Mouse (Mus musculus): ENCODE measurements around the gene Afdn. TPM values are rescaled to one million over a fixed set of nuclear protein-coding genes. Genes with fewer than 3 reads are reported as not detected.

The Afdn gene
- 121 and 133 TPM in 2 replicates for total RNA-seq (2021)
- long read RNA-seq, experiment 1, partial matches to known transcripts, result 4 of 22 reads
- long read RNA-seq, experiment 1, other reads (novel, unspliced or antisense), result 18 of 22 reads
- long read RNA-seq, experiment 2, partial matches to known transcripts, result 5 of 15 reads
- long read RNA-seq, experiment 2, other reads (novel, unspliced or antisense), result 10 of 15 reads

DNA sequence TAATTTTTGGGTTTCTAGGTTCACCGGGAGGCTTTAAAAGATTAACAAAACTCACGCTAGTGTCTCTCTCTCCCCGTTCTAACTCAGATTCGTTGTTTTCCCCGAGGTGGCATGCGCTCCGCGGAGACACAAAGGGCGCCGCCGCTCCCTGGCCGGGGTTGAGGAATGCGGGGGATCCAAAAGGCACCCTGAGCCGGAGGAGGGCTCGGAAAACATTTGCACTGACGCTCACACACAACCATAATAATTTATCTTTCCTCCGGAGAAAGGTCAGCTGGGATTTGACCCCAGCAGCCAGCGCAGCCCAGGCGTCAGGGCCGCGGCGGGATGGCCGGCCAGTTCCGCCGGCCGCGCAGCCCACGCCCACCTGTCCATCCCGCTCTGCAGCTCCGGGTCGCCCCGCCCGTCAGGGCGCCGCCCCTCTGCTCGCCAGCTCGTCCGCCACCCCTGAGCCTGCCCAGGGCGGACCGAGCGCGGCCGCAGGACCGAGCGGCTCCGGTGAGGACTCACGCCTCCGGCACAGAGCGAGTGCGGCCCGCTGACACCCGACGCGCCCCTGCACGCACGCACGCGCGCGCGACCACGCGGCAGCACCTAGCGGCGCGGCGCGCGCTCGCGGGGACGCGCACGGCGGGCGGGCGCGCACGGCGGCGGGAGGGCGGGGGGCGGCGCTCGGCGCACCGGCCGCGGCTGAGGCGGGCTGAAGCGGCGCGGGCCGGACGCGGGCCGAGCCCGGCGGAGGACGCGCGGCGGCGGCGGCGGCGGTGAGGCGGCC lies at the start of gene Afdn:
Gene Afdn, plus strand, starts transcription at position 687 of the 775 bp plus-strand sequence.
- peak; percentile 90 for DNase-seq

DNA sequence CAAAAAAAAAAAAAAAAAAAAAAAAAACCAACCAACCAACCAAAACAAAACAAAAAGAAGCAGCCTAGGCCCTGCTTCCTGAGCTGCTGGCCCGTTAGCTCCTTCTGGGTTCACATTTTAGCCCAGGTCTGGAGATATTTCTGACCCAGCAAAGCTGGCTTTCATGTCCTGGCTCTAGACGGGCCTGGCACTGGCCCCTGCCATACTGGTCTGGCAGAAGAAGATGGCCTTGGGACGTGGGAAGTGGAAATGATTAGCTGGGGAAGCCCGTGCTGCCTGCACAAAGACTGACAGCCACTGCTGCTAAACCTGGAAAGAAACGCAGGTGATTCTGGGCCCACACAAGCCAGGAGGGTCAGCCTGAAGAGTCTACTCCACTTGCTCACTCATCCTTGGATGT lies 49.2 kb upstream of the Afdn start:
- peak; percentile 56 for DNase-seq

DNA sequence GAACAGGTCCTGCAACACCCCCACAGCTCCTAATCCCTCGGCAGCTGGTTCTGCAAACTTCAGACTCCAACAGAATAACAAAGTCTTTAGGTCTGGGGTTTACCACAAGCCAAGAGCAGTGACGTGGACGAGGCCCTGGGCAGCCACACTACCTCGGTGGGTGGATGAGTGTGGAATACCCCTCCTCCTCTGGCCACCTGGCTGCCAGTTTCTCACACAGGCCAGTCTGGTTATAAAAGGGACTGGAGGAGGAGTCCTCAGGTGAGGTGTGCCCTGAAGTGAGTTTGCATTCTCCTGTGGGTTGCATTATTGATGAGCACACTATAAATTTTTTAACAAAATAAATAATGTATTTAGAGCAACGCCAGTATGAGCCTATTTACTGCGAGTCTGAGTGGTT lies 48.2 kb upstream of the Afdn start:
- DNase-seq, result no peak

DNA sequence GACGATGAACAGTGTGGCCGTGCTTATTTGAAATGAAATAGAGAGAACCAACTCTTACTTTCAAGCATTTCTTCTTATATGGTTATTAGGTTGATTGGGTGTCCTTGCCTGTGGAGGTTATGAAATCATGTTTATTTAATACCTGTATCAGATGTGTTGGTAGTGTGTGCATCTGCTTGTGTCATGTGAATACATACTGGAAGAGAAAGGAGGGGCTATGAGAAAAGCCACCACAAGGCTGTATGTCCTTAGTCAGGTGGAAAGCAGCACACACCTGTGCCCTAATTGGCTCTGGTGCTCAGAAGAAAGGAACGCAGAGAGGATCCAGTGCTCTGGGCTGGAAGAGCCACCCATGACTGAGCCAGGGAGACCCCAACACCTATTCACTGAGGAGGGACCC lies 47.8 kb upstream of the Afdn start:
- DNase-seq, result no peak

DNA sequence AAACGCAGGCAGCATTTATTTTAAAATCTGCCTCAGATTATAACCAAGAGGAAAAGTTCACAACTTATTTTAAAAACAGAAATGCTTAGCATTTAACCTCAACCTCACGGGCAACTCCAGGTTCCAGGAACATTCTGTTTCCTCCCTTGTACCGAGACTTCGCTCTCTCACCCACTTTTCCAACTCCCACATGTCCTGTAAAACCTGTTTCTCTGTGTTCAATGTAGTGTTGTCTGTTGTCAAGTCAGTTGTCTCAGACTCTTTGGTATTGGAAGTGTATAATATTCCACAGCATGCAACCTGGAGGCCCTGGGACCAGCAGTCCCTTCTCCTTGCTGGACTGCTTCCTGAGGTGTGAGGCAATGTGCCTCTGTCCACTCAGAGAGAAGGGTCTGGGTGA lies 46.2 kb upstream of the Afdn start:
- DNase-seq, result no peak

DNA sequence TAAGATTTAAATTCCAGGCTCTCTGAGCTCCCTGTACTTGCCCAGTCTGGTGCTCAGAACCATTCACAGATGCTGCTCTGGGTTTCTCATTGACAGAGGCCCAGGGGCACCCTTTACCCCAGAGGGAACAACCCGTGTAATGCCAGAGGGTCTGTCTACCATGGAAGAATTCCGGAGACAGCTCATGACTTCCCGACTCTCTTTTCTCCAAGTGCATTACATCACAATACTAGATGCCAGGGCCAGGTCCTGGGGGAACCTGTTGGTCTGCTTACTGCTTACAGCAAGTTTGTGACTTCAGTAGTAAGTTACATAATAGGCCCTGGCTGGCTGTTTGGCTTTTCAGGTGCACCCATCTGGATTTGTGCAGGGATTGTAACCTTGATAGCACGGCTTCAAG lies 45.7 kb upstream of the Afdn start:
- DNase-seq, result peak; percentile 49

DNA sequence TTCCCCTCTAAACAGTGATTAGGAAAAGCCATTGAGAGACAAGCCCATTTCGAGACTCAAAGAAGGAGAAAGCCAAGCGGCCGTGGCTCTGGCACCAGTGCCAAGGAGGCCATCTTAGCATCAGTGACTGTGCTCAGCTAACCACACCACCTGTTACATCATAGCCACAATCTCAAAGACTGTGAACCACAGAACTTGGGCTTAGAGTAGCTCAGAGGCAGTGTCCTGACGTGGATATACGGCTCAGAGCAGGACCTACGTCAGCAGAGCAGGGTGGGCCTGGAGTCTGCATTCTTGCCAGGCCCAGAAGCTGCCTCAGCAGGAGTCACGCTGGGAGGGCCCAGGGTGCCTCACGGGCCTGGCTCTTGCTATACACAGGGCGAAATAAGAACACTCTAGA lies 44.8 kb upstream of the Afdn start:
- DNase-seq, result no peak

DNA sequence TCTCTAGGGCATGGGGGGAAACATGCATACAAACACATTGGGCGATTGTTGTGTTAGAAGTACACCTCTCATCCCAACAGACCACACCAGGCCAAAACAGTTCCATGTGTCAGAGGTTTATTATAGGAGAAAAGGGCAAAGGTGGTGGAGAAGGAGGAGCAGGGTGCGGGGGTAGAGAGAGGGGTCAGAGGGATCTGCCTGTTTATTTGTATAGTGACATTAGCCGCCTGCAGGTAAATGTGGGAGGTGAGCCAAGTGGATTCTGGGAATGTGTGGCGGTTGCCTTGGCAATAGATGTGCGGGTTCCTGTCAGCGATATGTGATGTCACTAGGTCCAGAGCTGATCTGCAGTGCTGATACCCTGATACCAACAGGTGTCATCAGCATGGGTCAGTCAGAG lies 44.0 kb upstream of the Afdn start:
- DNase-seq, result no peak

DNA sequence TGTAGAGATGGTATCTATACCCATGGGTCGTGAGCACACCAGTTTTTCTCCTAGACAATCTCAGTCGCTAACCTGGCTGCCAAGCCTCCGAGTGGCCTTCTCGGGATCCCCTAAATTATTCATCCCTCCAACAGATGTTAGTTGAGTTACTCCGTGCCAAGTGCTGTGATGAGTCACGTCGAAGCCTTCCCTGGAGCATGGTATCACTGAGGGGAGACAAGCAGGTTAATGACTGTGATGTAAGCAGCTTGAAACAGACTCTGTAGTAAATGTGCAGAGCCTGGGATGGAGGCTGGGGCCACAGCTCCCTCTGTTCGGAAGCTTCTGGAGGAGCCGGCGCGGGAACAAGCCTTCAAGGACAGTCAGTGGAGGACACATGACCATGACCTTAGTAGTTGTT lies 42.9 kb upstream of the Afdn start:
- peak; percentile 78 for DNase-seq

DNA sequence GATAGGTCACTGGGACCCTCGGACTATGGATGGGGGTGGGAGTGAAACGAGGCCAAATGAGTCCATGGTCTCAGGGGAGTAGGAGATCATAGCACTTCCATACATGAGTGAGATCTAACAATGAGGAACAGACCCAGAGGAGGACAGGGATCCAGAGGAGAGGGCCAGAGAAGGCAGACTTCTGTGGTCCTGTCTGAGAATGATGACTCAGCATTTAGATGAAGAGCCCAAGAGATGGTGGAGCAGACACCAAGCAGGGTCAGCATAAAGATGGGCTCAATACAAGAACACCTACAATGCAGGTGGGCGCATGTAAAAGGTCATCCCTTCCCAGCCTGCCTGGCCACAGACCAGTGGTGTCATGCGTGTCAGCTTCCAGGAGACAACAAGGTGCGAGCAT lies 40.2 kb upstream of the Afdn start:
- DNase-seq, result no peak

DNA sequence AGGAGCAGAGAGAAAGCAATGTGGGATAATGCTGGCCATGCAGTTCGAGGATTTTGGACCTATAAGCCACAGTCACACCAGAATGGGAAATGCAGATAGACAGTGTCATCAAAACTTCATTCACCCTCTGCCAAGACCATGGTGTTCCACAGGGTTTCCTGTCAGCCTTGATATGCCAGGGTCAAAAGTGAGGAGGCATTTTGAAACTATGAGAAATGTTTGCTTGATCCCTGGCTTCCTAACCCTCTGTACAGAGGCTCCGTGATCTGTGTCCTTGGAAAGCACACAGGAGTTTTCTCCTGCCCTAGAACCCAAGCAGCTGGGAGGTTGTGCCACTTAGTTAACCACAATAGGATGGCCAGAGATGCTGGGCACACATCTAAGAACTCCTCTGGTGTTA lies 39.0 kb upstream of the Afdn start:
- peak; percentile 54 for DNase-seq

DNA sequence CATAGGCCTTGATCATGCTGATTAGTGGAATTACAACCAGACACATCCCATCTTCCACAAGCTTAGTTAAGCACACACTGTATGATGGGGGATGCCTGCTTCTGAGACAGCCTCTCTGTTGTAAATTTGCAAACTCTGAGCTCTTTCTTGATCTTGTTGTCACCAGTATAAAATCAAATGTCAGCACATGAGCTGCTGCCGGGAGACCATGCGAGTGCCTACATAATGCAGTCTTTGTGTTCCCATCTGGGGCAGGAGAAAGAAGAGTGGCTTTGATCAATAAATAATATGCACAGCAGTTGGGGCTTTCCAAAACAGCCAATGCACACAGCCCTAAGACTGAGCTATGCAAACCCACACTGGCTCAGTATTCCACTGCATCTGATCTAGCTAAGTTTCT lies 37.9 kb upstream of the Afdn start:
- no peak for DNase-seq

DNA sequence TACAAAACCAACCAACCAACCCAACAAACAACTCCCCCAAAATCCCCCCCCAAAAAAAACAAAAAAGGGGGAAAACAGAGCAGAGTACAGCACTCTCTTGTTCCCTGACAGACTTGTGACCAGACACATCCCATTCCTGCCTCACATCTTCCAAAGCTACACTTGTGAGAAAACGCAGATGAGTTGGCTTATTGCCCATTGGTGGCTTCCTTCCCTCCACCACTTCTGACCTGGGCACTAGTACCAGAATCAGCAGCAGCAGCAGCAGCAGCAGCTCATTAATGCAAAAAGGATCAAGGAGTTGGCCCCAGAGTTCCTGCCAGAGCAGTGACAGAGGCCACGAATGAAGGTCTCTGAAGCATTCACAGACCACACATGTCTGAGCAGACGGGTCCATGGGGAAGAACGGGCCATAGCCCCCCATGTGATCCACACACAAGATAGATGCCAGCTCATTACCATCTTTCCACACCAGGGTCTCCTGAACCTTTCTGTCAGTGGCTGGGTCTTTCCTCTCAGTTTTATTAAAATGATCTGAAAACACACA lies 35.3 kb upstream of the Afdn start:
- no peak for DNase-seq

DNA sequence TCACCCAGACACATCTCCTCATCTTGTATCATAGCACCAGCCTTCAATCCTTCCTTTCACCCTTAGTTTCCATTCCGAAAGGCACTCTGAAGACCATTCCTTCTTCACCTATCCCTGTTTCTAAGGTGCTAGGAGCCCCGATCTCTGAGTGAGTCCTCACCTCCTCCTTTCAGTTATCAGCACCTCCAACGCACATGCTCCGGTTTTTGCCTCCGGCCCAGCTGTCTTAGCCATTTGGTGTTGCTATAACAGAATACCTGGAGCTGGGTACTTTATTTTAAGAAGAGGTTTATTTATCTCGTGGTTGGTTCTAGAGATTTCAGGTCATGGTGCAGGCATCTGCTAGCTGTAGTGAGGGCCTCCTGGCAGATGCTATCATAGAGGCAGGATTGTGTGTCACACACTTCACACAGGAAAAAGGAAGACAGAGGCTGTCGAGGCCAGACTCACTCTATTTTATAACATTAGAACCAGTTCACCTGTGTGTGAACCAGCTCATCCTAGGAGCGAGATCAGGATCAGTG lies 33.4 kb upstream of the Afdn start:
- DNase-seq, result no peak

DNA sequence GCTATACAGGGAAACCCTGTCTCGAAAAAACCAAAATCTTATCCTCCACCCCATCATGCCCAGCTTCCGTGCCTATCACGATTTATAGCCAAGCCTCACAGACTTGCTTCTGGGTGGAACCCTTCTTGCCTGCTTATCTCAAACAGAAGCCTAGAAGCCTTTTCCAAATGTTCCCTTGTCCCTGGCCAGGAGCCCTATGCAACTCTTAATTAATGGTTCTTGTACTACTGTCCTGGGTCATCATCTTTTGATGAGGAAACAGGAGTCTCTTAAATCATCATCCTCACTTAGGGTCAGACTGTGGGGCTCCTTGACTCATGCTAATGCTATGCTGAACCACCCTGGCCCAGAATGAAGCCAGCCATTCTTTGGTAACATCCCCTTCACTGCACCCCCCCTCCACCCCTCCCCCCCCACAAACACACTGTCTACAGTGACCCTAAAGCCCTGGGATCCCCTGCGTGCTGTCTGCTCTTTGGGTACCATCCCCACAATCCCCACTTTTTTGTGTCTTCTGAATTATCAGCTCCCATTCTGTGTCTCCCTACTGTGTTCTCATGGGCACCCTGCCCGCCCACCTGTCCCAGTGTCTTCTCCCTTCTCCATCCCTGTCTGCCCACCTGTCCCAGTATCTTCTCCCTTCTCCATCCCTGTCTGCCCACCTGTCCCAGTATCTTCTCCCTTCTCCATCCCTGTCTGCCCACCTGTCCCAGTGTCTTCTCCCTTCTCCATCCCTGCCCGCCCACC lies 29.2 kb upstream of the Afdn start:
- no peak for DNase-seq

DNA sequence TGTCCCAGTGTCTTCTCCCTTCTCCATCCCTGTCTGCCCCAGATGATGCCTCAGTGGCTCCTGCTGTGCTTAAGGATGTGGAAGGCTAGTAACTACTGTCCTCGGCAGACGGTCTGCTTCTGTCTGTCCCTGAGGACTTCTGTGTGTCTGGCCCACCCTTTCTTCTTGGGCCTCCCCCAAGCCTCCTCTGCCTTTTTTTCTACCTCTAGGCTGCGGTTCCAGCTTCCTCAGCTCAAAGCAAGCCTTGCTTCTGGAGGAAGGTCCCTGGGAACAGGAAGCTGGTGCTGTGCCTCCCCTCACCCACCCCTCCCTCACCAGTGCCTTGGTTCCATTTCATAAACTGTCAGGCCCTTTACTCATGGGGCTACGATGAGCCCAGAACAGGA lies 28.6 kb upstream of the Afdn start:
- DNase-seq, result no peak

DNA sequence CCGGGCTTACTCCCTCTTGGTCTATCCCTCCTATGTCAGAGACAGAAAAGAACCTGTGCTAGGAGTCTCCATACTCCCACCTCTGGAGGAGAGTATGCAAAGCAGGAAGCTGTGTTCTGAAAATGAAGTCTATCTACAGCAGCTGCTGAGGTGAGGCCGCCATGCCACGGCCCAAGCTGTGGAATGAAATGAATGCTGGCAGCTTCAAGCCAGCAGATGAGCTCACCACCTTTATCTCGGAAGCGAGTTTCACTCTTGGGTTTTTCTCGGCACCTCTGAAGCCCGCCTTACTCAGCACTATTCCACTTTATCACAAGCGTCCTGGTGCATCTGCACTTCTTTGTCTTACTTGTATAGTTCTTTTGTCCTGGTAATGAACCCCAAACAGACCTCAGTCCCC lies 27.7 kb upstream of the Afdn start:
- DNase-seq, result peak; percentile 6

DNA sequence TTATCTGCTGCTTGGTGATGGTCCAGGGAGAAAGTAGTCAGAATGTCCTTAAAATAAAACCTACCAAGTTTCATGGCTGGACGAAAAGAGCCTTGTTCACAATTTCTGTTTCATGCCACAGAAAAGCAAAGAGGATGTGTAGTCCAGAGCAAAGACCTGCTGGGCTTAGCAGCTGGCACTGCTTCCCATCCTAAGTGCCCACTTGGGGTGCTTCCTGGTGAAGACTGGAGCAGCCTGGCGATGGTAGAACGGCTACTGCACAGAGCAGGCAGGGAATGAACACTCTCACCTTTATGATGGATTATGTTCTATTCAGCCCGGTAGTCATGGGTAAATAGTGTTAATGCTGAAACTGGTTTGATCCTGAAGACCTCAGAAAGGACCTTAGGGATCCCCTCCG lies 26.4 kb upstream of the Afdn start:
- DNase-seq, result no peak

DNA sequence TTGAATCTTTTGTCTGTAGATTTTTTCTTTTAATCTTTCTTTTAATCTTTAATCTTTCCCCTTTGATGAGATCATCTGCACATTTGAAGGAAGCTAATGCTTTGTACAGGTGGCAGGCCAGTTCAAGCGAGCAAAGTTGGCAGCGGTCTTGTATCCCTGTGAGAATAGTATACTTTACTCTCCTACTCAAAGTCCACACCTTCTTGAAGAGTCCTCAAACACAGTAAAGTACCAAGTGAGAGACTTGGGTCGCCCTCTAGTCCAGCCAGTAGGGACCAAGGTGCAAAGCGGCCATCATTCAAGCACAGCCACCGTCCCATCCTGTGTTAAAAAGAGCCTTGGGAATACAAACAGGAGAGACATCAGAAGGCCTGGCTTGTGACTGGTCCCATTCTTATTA lies 25.3 kb upstream of the Afdn start:
- DNase-seq, result no peak

DNA sequence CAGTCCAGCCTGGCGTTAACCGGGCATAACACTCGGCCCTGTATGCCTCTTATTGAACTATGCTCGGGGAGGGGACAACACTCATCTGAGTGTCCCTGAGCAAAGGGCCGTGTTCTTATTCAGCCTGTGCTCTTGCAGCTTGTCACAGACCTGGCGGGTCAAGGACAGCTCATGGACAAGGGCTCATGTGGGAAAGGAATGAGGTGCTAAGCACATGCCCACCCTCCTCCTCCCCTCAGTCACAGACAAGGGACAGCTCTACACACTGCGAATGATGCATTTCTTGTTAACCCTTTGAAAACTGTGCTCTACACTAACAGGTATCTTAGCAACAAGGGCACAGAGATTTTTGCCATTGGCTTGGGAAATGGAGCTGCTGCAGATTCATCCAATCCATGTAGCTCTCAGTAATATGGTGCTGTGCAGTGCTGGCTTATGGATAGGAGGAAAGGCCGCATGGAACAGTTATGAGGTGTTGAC lies 24.5 kb upstream of the Afdn start:
- no peak for DNase-seq

DNA sequence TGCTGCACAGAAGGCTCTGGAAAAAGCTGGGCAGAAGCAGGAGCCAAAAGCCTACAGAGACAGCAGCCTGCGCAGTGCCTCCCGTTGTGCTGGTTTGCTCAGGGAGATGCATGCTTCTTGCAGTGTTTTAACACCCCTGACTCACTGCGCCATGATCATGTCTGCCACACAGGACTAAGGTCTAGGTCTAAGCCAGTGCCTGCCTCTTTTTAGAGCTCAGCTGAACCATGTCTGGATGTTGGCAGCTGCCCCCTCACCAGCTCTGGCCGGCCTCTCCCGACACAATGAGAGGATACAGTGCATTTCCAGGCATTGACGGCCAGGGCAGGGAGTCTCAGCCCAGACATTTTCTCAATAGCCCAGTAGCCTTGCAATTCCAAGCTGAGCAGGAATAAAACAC lies 23.0 kb upstream of the Afdn start:
- no peak for DNase-seq

DNA sequence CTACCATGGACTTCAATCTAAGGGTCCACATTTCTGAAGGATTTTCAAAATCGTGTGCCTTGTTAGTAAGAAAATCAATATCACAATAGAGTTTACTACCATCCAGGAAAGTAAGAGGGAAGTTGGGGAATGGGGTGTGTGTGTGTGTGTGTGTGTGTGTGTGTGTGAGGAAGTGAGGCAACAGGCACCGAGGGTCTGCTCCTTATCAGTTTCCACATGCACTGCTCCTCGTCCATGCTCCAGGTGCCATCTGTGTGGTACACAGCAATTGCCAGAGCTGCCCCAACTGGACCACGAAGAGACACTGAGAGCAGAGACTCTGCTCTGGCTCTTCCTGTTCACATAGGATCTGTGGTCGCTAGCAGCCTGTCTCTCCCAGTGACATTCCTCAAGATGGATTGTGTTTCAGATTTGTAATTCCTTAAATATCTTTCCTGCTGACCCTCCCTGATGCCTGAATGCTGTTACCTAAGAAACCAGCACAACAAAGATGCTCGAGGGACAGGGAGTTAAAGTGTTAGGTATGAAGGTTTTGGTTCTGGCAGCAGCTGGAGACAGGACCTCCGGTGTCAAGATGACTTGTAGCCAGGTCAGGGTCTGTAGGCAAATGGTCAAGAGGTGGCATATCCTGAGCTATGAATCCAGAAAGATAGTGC lies 22.1 kb upstream of the Afdn start:
- DNase-seq, result no peak

All from adrenal gland, postnatal 14 days (tissue).